Mouse (Mus musculus) brain, embryonic 14.5 days (tissue): ENCODE results near the gene Zmpste24.

Source experiments
- CTCF ChIP-seq: fragments of 200-500 bp; IDR thresholded peaks from 2 replicates; pipeline ENCODE4 v1.5.1; 2012; ENCODE audit warnings: inconsistent platforms, mild to moderate bottlenecking, moderate library complexity, borderline replicate concordance; ENCODE audit not compliant: insufficient read depth, insufficient read length; ENCODE audit errors: extremely low read depth
- POLR2A ChIP-seq: fragments of 200-500 bp; IDR thresholded peaks from 2 replicates; pipeline ENCODE4 v1.6.1; 2012; ENCODE audit warnings: mild to moderate bottlenecking, inconsistent platforms, borderline replicate concordance; ENCODE audit not compliant: poor library complexity, insufficient read depth, insufficient read length, severe bottlenecking; ENCODE audit errors: extremely low read depth

GRCm38 (mm10) chr4:121021911-121022310 is 76.1 kb downstream of the Zmpste24 start:
- TF ChIP-seq POLR2A (no peak), CTCF (no peak)
